Mouse (Mus musculus): Measurements from ENCODE around the gene Rbm31y. TPM values are rescaled to one million over a fixed set of nuclear protein-coding genes. Genes with fewer than 3 reads are reported as not detected.
"Not testable (repeated sequence)": the region's sequence is repeated elsewhere in the genome, so short reads cannot be mapped to it uniquely, and the experiment has no call there.

The Rbm31y gene
- not detected in 2 replicates for polyA plus RNA-seq (2015; fragmentation: Nextera tagmentation; extraction: Ambion mirVana)

GRCm38 (mm10) chrY:17400461-17400860 is at the start of gene Rbm31y:
TSS of gene Rbm31y (plus strand) at chrY:17400761.
- not testable (repeated sequence) for H3K4me3 ChIP-seq (ENCODE audit: low read length); H3K4me2 ChIP-seq (ENCODE audit: low read depth, low read length); H3K4me1 ChIP-seq (ENCODE audit: control insufficient read depth, insufficient read depth, low read length); H3K9ac ChIP-seq (ENCODE audit: low read depth, low read length); H3K27ac ChIP-seq (ENCODE audit: low read length); ATAC-seq; H3K36me3 ChIP-seq (ENCODE audit: control insufficient read depth, insufficient read depth, low read length); H3K9me3 ChIP-seq (ENCODE audit: control insufficient read depth, low read length); H3K27me3 ChIP-seq (replicated peaks; ENCODE audit: control insufficient read depth, insufficient read depth, low read length)
- no CpG with 5 or more reads among the region's 11 CpGs for WGBS
